Mouse (Mus musculus) layer of hippocampus, adult 9-11 months (tissue): ENCODE results near the gene Elovl5.
"Not testable (repeated sequence)": the region's sequence is repeated elsewhere in the genome, so short reads cannot be mapped to it uniquely, and the experiment has no call there.

Experiments
- DNase-seq: peaks from one replicate; pipeline ENCODE4 v3.0.0; 2022

The Elovl5 gene

DNA sequence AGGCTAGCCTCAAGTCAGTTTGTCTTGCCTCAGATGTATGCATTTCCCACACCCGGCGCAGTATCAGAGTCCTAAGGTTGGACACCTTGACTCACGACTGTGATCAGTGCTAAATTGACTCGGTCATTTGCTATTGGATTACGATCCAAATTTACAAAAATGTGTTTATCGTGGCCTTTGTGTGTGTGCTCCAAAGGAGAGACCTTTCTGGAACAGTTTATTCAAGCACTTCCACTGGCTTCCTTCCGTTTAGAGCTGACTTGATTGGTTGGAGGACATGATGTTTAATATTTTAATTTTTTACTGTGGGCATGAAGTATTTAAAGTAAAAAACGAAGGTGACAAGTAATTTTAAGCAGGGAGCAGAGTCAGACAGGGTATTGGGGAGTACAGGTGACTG lies 38.8 kb downstream of the Elovl5 start:
- no peak for DNase-seq

DNA sequence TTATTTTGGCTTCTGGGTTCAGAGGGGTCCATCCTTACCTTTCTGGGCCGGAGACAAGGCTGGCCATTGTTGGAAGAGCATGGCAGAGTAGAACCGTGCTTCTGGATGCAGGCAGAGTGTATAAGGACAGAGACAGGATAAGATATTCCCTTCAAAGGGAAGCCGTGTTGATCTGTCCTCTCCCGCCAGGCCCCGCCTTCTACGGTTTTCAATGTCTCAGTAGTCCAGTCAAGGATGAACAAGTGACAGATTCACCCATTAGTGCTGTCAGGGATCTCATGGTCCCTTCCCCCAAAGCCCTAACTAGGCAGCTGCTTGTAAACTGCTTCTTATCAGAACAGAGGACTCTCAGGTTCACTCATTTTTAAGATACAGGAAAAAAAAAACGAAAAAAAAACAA lies 41.2 kb downstream of the Elovl5 start:
- no peak for DNase-seq

DNA sequence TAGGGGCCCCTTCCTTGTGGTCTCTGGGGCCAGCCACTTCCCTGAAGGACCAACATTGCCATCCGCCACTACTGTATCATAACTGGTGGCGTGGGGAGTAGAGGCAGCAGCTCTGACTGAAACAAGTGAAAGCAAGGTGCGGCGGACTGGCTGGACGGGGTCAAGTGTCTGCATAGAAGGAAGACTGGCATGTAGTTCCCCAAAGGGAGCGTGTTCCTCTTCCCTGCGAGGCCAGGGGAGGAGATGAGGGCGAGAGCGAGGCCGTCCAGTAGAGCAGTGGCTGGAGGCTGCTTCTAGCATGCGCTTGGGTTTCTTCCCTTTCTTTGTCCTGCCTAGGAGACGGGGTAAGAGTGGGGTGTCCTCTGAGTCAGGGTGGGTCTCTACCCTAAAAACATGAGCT lies 42.6 kb downstream of the Elovl5 start:
- DNase-seq = no peak

DNA sequence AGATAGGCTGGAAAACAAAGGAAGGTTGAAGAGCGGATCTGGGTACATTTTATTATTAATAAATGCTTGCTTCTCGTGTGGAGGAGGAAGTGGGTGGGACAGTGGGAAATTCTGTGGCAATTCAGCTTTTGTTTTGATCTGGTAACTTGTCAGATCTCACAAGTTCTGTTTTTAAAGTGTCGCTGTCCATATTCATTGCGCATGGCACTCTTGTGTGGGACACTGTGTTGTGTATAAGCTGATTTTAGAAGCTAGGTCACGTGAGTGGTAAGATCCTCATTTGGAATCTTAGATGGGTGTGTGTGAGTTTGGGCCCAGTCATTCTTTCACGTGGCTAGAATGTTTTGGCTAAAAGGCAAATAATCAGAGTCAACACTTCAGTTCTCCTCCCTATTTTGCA lies 44.2 kb downstream of the Elovl5 start:
- no peak for DNase-seq

DNA sequence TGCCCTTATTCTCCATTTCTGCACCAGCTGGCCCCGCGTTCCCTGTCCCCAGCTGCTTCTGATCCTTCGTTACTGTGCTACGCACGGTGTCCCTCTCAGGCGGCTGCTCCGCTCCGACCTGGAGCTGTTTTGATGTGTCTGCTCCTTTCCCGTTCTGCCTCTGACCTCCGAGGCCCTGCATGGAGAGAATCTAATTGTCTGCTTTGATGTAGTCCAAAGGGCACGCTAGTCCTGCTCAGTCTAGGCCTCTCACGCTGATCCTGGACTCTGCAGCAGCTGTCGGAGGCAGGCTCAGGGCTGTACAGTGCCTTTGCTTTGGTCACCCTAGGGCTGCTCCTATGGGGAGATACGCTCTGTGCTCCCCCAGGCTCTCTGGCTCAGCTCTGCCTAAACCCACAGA lies 46.9 kb downstream of the Elovl5 start:
- DNase-seq = no peak

DNA sequence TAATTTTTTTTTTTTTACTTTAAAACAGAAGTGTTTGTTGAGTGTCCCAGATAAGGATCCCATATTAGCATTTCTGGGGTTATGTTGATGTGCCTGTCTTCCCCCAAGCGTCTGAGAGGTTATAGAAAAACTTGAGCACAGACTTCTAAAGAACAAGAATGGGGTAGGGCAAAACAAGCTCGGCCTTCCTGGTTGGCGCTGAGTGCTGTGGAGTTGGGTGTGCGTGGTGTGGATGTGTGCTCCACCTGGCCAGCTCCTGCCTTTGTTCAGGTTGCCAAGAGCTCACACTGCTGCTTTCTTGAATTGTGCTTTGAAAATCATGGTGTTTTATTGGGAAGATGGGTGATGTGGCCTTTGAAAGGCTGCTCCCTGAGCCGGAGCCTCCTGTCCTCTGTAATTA lies 48.1 kb downstream of the Elovl5 start:
- DNase-seq = no peak

DNA sequence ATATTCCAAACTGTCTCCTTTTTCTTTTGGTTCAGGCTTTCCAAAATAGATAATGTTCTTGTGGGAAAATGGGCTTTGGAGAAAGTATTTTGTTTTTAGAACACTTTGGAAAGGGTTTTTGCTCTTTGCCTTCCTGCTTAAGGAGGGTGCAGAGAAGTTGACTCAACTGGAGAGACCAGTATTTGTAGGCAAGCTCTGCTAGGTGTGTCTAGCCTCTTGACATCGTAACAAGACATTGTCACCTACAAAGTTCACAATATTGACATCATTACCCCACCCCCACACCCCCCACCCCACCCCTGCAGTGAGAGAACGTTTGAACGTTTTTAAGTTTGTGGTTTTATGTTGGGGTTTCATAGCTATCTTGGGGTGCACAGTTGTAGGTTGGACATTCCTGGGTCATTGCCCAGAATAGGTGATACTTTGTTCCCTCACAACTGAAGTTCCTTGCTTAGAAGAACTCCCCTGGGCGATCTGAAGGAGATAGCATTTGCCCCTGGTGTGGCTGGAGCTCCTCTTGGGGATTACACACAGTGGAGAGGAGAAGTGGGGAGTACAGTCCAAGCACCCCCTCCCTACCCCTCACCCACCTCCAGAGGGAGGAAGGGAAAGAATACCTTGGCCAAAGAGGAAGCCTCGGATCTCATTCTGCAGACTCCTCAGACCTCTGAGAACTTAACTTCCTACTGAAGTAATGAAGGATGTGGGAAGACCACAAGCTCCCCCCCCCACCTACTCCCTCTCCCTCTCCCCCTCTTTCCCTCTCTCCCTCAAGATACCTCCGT lies 48.8 kb downstream of the Elovl5 start:
- DNase-seq = no peak

DNA sequence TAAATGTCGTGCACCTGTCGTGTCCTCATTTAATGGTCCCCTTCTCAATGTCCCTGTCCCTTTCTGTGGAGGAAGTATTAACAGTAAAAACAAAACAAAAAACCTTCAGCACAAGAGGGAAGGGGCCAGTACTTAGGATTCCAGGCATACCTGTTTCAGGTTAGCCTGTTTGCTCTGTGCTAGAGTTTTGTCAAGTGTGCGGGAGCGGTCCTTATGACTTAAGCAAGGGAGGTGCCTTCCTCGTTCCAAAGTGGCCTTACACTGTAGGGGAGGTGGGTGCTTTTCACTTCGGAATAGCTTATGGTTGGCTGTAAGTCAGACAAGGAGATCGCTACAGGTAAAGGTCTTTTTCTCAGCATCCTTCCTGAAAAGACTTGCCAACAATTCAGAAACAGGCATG lies 49.7 kb downstream of the Elovl5 start:
- DNase-seq = no peak

DNA sequence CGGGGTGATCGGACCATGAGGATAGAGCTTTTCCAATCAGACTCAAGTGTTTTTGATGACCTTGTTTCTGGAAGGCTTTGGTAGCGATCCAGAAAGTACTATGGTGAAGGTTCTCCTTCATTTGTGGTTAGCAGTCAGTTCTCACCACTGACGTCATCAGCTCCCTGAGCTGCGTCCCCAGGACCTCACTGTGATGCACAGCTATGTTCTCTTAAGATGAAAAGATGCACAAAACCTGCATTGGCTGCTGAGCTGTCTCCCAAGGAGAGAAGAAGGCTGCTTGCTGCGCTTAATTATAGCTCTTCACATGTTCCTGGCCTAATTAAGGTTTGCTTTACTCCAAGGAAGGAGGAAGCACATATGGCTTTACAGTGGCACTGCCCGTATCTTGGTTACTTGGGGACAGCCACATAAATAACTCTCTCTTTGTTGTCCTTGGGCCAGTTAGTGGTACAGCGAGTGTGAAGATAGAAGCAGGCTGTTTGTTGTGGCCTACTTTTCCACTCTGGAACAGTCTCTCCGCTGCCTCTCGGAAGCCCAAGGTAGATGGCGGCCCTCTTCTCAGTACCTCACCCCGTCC lies 50.5 kb downstream of the Elovl5 start:
- peak; percentile 50 for DNase-seq

DNA sequence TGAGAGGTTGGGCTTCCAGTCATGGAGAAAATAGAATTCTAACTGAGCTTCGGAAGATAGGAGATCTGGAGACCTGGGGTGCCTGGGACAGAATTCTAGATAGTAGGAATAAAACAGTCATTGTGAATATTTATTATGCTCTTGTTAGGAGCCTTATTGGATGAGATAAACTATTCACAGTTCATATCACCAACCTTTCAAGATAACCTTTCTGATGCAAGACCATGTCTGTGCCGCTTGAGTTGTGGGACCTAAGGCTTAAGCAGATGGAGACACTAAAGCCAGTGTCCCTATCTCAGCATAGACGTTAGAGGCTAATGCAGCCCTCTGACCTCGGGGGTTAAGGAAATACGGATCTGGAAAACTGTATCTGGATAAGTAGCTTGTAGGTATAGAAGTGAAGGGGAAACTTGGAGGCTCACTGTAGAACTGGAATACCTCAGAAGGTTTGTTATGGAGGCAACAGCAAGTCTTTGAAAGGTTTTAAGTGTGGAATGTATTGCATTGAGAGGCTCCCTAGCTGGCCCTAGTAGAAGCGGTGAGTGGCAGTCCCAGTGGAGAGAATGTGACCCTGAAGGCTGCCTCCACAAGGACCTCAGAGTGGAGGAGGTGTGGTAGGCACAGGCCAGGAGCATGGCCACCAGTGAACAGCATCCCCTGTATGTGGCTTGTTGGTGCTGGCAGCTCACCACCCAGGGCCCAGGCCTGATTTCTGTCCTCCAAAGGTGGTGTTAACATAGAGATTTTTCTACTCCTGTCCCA lies 52.2 kb downstream of the Elovl5 start:
- DNase-seq = no peak

DNA sequence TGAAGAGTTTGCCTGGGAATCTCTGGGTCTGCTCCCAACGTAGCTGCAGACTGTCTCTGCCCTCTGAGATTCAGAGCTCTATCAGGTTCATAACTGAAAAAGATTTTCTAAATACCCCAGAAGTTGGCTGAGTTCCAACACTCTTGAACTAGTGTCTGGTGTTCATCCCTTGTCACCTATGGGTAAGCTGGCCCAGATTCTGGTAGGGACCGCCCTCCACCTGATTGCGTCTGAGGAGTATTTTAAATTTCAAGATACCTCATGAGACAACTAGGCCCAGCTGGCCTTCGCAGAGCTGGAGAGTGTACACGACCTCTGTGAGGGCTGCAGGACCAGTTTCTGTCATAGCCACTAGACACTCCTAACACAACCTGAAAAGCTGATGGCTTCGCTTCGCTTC lies 61.8 kb downstream of the Elovl5 start:
- DNase-seq = no peak

DNA sequence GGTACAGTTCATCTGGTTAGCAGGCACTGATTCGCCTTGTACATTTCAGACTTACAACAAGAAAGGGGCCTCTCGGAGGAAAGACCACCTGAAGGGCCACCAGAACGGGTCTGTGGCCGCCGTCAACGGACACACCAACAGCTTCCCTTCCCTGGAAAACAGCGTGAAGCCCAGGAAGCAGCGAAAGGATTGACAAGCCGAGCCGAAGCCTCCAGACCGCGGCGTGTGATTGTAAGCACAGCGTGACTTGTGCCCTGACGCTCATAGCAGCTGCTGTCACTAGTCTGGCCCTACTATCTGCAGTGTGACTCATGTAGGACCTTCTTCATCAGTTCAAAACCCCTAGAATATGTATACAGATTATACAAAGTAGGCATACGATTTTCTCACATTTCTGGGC lies 65.5 kb downstream of the Elovl5 start:
- no peak for DNase-seq

DNA sequence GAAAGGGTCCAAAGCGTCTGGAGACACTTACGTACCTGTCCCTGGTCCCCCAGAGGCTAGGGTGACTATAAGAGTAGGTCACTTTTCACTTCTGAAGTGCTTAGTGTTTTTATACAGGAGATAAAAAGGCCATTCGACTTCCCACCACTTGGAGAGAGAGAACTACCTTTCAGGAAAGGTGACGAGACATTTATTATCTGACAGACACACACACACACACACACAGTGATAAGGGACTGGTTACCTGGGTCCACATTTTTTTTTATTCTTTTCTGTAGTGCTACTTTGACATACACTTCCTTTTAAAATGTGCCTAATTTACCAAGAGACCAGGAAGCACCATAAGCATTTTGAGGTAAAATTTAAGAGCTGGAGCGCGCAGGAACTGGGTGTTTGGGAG lies 66.4 kb downstream of the Elovl5 start:
- DNase-seq = no peak

DNA sequence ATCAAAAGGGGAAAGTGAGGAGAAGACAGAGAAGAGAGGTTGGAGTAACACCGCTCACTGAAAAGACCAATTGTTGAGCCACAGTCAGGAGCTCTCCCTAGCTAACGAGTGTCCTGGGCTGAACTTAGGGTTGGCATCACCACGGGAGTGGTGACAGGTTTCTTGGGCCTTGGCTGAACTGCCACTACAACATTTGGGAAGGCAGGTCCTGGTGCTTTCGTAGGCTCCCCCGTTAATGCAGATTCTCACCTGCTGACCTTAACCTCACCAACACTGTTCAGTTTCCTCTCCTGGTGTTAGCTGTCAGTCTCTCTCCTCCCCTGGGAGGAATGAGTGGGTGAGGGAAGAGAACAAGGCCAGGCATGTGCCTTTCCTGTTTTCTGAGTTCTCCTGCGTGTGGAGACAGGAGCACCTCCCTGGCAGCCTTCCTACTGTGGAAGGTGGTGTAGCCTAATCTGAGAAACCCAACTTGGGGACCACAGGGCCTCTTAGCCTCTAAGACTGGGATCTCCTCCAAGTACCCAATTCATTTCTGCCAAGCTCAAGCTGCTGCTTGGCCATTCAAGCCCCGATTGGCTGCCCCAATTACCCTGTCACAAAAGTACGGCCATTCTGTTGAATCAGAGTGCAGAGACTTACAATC lies 69.1 kb downstream of the Elovl5 start:
- DNase-seq = no peak

DNA sequence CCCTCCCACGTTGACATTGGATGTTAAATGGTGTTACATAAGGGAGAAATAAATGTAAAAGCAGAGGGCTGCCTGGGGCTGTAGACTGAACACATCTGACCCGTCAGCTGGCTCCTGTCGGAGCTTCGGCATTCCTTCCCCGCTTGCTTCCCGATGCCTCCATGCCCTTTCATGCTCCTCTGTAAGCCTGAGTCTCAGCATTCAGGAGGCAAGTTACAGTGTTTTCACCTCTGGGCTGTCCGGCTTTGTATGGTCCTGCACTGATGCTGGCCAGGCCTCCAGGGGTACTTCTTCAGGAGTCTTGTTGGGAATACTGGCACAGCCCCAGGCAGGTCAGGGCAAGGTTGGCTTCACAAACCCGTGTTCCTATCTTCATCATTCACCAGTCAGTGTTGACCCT lies 72.5 kb downstream of the Elovl5 start:
- DNase-seq = no peak

DNA sequence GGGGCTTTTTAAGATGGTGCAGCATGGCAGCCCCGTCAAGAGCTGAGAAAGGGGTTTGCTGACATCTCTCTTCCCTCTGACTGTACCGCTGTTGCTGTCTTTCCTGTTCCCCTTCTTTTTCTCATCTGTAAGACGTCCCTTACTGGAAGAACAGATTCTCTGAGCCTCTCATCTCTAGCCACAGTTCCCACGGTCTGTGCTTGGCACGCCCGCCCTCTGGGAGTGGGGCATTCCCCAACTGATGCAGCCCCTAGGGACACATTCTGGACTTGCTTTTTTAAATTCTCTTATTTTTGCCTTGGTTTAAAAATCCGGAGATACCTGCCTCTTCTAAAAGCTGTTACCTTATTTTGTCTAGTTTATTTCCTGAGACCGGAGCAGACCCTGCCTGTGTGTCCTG lies 73.1 kb downstream of the Elovl5 start:
- DNase-seq = no peak

DNA sequence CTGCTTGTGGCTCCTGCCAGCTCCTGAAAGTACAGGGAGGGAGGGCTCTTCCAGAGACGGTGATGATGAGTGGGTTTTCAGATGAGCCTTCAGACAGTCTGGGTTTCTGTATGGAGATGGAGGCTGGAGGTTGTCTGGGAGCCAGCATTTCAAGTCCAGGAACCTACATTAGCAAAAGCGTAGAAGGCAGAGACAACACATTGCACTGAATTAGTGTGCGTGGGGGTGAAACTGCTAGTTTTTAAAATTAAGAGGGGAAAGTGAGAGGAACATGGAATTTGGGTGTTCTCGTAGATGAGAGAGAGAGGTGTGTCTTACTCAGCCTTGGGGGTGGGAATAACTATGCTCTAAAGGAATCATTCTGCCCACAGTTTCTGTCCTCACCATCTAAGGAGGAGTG lies 74.5 kb downstream of the Elovl5 start:
- DNase-seq = no peak

DNA sequence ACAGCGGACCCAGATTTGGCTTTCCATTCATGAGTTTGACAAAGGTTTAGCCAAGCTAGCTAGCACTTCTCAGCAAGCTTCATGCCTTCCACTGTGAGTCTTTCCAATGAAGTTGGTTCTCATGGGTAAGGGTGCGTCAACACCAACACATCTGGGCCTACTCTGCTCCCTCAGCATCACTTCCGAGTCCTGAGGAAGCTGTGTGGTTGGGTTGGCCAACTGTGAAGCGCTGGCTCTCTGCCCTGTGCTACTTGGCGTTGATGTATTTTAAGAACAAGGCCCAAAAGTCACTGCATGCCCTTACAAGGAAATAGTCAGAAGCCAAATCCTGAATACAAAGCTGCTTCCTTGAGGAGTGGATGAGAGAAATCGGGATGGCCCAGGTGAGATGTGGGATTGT lies 75.1 kb downstream of the Elovl5 start:
- DNase-seq = no peak

DNA sequence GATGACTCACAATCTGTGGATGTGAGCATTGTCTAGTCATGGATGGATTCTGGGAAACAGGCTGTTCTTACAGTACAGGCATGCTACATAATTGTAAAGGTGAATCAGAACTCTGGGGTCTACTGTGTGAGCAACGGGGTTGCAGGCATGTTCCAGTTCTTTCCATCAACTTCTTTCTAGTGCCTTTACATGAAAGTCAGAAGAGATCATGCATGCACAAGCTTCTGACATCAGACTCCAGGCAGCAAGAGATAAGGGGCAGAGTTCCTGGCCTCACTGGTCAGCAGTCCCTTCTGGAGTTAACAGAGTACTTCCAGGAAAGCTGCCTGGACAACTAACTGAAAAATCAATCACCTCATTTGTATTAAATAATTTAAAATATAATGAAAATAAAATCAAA lies 75.9 kb downstream of the Elovl5 start:
- no peak for DNase-seq

DNA sequence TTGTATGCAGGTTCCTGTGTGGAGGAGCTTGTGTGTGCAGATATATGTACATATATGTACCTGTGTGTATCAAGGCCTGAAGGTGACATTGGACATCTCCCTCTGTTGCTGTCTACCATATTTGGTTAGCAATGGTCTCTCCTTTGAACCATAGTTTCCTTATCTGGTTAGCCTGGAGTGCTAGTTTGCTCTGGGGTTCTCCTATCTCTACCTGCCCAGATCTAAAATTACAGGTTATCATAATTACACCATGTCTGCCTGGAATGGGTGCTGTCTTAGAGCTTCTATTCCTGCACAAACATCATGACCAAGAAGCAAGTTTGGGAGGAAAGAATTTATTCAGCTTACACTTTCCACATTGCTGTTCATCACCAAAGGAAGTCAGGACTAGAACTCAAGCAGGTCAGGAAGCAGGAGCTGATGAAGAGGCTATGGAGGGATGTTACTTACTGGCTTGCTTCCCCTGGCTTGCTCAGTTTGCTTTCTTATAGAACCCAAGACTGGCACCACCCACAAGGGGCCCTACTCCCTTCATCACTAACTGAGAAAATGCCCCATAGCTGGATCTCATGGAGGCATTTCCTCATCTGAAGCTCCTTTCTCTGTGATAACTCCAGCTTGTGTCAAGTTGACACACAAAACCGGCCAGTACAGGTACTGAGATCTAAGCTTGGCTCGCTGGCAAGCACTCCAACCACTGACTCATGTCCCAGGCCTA lies 76.5 kb downstream of the Elovl5 start:
- not testable (repeated sequence) for DNase-seq

DNA sequence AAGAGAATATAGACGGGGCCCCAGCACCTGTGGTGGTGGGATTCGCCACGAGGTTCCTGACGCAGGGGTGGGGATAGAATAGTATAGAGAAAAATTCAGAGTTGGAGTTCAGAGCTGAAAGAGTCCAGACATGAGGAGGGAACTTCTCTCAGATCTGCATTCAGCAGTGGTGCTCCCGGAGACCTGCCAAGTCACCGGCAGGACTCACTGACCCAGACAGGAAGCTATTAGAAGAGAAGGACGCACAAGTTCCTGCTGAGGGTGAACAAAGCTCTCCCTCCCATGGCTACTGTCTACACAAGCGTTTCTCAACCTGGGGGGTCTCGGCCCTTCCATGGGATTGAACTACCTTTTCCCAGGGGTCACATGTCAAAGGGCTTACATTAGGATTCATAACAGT lies 78.1 kb downstream of the Elovl5 start:
- no peak for DNase-seq

DNA sequence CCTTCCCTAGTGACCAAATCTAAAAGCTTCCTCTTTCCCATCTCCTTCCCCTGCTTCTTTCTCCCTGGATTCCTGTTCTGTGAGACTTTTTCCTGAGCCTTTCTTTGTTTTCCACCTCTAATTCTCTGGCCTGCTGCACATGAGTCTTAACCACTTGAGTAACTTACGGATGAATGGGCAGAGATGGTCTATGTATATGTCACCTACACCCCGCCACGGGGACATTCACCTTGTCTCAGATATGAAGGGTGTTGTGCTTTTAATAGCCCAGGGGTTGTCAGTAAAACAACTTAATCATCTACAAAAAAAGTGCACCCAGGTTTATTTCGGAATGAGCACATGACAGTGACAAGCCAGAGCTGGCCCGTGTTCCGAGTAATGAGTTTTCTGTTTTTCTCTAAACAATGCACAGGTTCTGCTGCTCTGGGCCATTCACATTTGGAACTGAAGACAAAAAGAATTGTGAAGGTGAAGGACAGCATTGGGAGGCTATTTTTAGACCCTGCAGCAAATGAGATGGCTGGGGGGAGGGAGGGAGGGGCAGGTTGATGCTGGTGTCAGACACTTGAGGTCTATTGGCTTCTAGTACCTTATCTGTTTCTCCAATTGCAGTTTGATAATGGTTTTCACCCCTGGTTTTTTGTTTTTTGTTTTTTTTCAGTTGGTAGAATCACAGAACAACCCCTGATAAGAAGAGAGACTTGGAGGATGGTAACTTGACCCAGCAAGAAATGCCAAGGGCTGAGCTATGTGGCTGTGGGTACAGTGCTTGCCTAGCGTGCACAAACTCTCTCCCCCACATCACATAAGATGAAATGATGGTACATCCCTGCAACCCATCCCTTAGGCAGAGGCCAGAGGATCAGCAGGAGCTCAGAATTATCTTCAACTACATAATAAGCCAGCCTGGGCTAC lies 83.7 kb downstream of the Elovl5 start:
- DNase-seq = no peak
